Mouse (Mus musculus): Measurements from ENCODE around the gene Mgat1. TPM values are rescaled to one million over a fixed set of nuclear protein-coding genes. Genes with fewer than 3 reads are reported as not detected.
"Not testable (repeated sequence)": the region's sequence is repeated elsewhere in the genome, so short reads cannot be mapped to it uniquely, and the experiment has no call there.

Gene Mgat1
- total RNA-seq (2017) = 54.5 and 81.2 TPM in 2 replicates

- ATAC-seq (replicated peaks; ENCODE audit: low read depth, poor library complexity, severe bottlenecking) = peak; percentile 66
These were observed at the start of gene Mgat1 for GRCm38 (mm10) chr11:49243727-49244594. Mgat1 (plus strand) TSS chr11:49244191.

- not testable (repeated sequence) for ATAC-seq (replicated peaks; ENCODE audit: low read depth, poor library complexity, severe bottlenecking)
These were observed 49.2 kb upstream of the Mgat1 start for GRCm38 (mm10) chr11:49194771-49195170.

- peak; percentile 22; the same call in 1 of the 2 replicates for ATAC-seq (replicated peaks; ENCODE audit: low read depth, poor library complexity, severe bottlenecking)
These were observed 48.1 kb upstream of the Mgat1 start for GRCm38 (mm10) chr11:49195819-49196322.

GRCm38 (mm10) chr11:49200666-49201065, 43.3 kb upstream of the Mgat1 start:
- no peak for ATAC-seq (replicated peaks; ENCODE audit: low read depth, poor library complexity, severe bottlenecking)

- ATAC-seq (replicated peaks; ENCODE audit: low read depth, poor library complexity, severe bottlenecking) = 0 out of 2 replicates have a peak, but pooled peaks have one; percentile 10
These were observed 42.8 kb upstream of the Mgat1 start for GRCm38 (mm10) chr11:49201142-49201541.

GRCm38 (mm10) chr11:49202071-49202470, 41.9 kb upstream of the Mgat1 start:
- ATAC-seq (replicated peaks; ENCODE audit: low read depth, poor library complexity, severe bottlenecking) = no peak

- 0 out of 2 replicates have a peak, but pooled peaks have one; percentile 2 for ATAC-seq (replicated peaks; ENCODE audit: low read depth, poor library complexity, severe bottlenecking)
These were observed 41.4 kb upstream of the Mgat1 start for GRCm38 (mm10) chr11:49202523-49203061.

- ATAC-seq (replicated peaks; ENCODE audit: low read depth, poor library complexity, severe bottlenecking) = peak; percentile 77
These were observed 40.7 kb upstream of the Mgat1 start, which contains the start of gene Zfp62 for GRCm38 (mm10) chr11:49203129-49203768. Zfp62 (plus strand) TSS chr11:49203292.

- ATAC-seq (replicated peaks; ENCODE audit: low read depth, poor library complexity, severe bottlenecking) = peak; percentile 41
These were observed 40.1 kb upstream of the Mgat1 start for GRCm38 (mm10) chr11:49203771-49204497.

- ATAC-seq (replicated peaks; ENCODE audit: low read depth, poor library complexity, severe bottlenecking) = no peak
These were observed 38.9 kb upstream of the Mgat1 start for GRCm38 (mm10) chr11:49205080-49205590.

- ATAC-seq (replicated peaks; ENCODE audit: low read depth, poor library complexity, severe bottlenecking) = no peak
These were observed 36.5 kb upstream of the Mgat1 start for GRCm38 (mm10) chr11:49207495-49207894.

GRCm38 (mm10) chr11:49212577-49212976, 31.4 kb upstream of the Mgat1 start:
- ATAC-seq (replicated peaks; ENCODE audit: low read depth, poor library complexity, severe bottlenecking) = 0 out of 2 replicates have a peak, but pooled peaks have one; percentile 39

- no peak for ATAC-seq (replicated peaks; ENCODE audit: low read depth, poor library complexity, severe bottlenecking)
These were observed 30.5 kb upstream of the Mgat1 start for GRCm38 (mm10) chr11:49213505-49213904.

GRCm38 (mm10) chr11:49219271-49219670, 24.7 kb upstream of the Mgat1 start:
- ATAC-seq (replicated peaks; ENCODE audit: low read depth, poor library complexity, severe bottlenecking) = no peak

- peak; percentile 54; the same call in 1 of the 2 replicates for ATAC-seq (replicated peaks; ENCODE audit: low read depth, poor library complexity, severe bottlenecking)
These were observed 19.5 kb upstream of the Mgat1 start for GRCm38 (mm10) chr11:49224455-49224854.

- no peak for ATAC-seq (replicated peaks; ENCODE audit: low read depth, poor library complexity, severe bottlenecking)
These were observed 11.2 kb upstream of the Mgat1 start for GRCm38 (mm10) chr11:49232781-49233180.

GRCm38 (mm10) chr11:49235459-49236207, 8.4 kb upstream of the Mgat1 start:
- ATAC-seq (replicated peaks; ENCODE audit: low read depth, poor library complexity, severe bottlenecking) = peak; percentile 50; the same call in 1 of the 2 replicates

GRCm38 (mm10) chr11:49236891-49237290, 7.1 kb upstream of the Mgat1 start:
- no peak for ATAC-seq (replicated peaks; ENCODE audit: low read depth, poor library complexity, severe bottlenecking)

GRCm38 (mm10) chr11:49237532-49237931, 6.5 kb upstream of the Mgat1 start:
- ATAC-seq (replicated peaks; ENCODE audit: low read depth, poor library complexity, severe bottlenecking) = peak; percentile 53

All from common myeloid progenitor, adult 5-6 weeks (primary cell).